Mouse (Mus musculus) cortical plate, adult 2 months (tissue): ENCODE data around the gene Svip.

Experiments used
- CTCF ChIP-seq: fragments of 200-500 bp; IDR thresholded peaks from 2 replicates; pipeline ENCODE4 v1.5.1; 2011; ENCODE audit warnings: mild to moderate bottlenecking, control low read depth, low read length; ENCODE audit not compliant: insufficient read depth; ENCODE audit errors: extremely low read depth
- POLR2A ChIP-seq: fragments of 200-500 bp; IDR thresholded peaks from 2 replicates; pipeline ENCODE4 v1.6.1; 2011; ENCODE audit warnings: mild to moderate bottlenecking, low read length, control low read depth; ENCODE audit not compliant: insufficient read depth; ENCODE audit errors: extremely low read depth

DNA sequence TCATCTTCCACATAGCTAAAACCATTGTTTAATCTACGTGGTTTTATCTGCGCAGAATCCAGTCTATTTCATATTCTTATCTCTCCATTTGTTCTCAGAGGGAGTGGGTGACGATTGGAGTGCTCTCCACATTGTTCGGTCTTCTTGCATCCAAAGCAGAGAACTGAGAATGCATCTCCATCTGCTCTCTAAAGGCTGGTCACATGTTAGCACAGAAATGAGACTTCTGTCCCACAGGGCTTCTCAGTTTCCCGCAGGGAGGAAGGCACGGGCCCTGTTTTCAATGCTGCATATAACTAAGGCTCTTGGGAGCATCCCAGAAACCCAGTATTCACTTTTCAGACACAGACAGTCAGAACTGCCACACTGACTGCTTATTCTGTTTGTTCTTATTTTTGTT is 20.1 kb downstream of the Svip start:
- no peak for TF ChIP-seq CTCF
- TF ChIP-seq POLR2A, result no peak
